In the genomic region with DNA sequence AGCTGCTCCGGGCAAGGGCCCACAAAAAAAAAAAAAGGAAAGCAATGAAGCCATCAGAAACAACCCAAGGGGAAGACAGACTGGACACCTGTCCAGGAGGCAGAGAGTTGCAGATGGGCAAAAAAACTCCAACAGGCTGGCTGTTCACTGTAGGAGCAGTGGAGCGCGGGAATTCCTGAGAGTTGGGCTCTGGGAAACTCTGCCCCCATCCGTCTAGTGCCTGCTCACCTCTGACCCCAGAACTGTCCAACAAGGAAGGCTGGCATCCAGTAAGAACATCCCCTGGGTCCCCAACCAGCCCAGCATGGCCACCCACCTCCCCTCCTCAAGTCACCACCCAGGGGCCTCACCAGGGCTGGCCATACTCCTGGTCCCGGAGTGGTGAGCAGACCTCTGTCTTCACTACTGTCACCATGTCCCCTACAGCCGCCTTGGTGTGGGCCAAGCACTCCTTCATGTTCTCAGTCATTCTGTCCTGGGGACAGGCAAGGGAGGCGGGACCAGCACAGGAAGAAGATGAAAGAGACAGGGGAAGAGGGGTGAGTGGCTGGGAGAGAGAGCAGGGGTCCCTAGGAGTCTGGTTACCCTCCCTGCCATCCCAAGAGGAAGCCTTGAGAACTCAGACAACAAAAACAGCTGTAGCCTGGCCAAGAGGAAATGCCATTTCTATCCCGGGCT, we compare ENCODE assay signal across 8 mouse cellular contexts. TPM values are rescaled to one million over a fixed set of nuclear protein-coding genes. Genes with fewer than 3 reads are reported as not detected.
DNase-seq lines count a peak whose midpoint lies in the region; ATAC-seq lines count a peak whose summit lies in the region.

No protein-coding gene starts in this region.

- 62% methylated on average over 8 of the region's 8 CpGs for WGBS in heart, embryonic 11.5 days (ENCODE audit: insufficient replicate concordance)
- 54% methylated on average over 8 of the region's 8 CpGs for WGBS in embryonic facial prominence, embryonic 10.5 days
- WGBS in intestine, embryonic 16.5 days: 66% methylated on average over 8 of the region's 8 CpGs
- WGBS in midbrain, embryonic 11.5 days: 55% methylated on average over 8 of the region's 8 CpGs

- H3K27me3 ChIP-seq in heart, embryonic 11.5 days (ENCODE audit: control insufficient read depth, insufficient read depth, low read length): no peaks in the 10 kb centered on the region
- peaks cover 11% of the 10 kb centered on the region; the same call in 1 of the 2 replicates for H3K27me3 ChIP-seq in embryonic facial prominence, embryonic 10.5 days (replicated peaks; ENCODE audit: low read depth, poor library complexity, severe bottlenecking)
- H3K27me3 ChIP-seq in intestine, embryonic 16.5 days (replicated peaks; ENCODE audit: control insufficient read depth, insufficient read depth, low read length): no peaks in the 10 kb centered on the region
- no peaks in the 10 kb centered on the region for H3K27me3 ChIP-seq in midbrain, embryonic 11.5 days (ENCODE audit: control insufficient read depth, insufficient read depth, low read length)

- DNase-seq in heart, postnatal 25 days (ENCODE audit: low spot score): no peak
- peak; percentile 33 for DNase-seq in embryonic facial prominence, embryonic 10.5 days (ENCODE audit: low spot score)
- DNase-seq in midbrain, embryonic 11.5 days (ENCODE audit: low spot score, missing footprints): no peak
- DNase-seq in left cerebral cortex, postnatal 10 days (ENCODE audit: extremely low spot score in 1 of 2, low spot score in 2 of 2): no peak
- DNase-seq in gastrocnemius, postnatal 10 days: no peak

- peak overlapping the region; percentile 69 for H3K4me3 ChIP-seq in heart, embryonic 11.5 days (ENCODE audit: low read depth, low read length)
- peak overlapping the region; percentile 77 for H3K4me3 ChIP-seq in embryonic facial prominence, embryonic 10.5 days
- H3K4me3 ChIP-seq in intestine, embryonic 16.5 days (ENCODE audit: low read length): peak overlapping the region; percentile 65
- H3K4me3 ChIP-seq in midbrain, embryonic 11.5 days (ENCODE audit: low read depth, low read length): no peak overlapping the region

- 0 out of 2 replicates have a peak, but pooled peaks have one; percentile 5 for ATAC-seq in heart, embryonic 11.5 days (replicated peaks; ENCODE audit: insufficient number of reproducible peaks, low FRiP score, low TSS enrichment)
- peak; percentile 3; the same call in 1 of the 2 replicates for ATAC-seq in intestine, embryonic 16.5 days
- ATAC-seq in midbrain, embryonic 11.5 days (ENCODE audit: low FRiP score): no peak; the same call in 1 of the 2 replicates
- ATAC-seq in monocyte, adult 5-6 weeks (replicated peaks; ENCODE audit: insufficient number of reproducible peaks, low FRiP score, low TSS enrichment, poor library complexity, severe bottlenecking): no peak

- no peaks in the 10 kb centered on the region for H3K9me3 ChIP-seq in heart, embryonic 11.5 days (replicated peaks; ENCODE audit: control insufficient read depth, low read length)
- H3K9me3 ChIP-seq in embryonic facial prominence, embryonic 10.5 days: no peaks in the 10 kb centered on the region
- H3K9me3 ChIP-seq in intestine, embryonic 16.5 days (ENCODE audit: control insufficient read depth, low read length): no peaks in the 10 kb centered on the region
- H3K9me3 ChIP-seq in midbrain, embryonic 11.5 days (ENCODE audit: control insufficient read depth, low read length): no peaks in the 10 kb centered on the region

- H3K4me2 ChIP-seq in heart, embryonic 11.5 days: peak overlapping the region; percentile 96
- H3K4me2 ChIP-seq in intestine, embryonic 16.5 days (ENCODE audit: low read depth, low read length): peak overlapping the region; percentile 93
- peak overlapping the region; percentile 98; the same call in 1 of the 2 replicates for H3K4me2 ChIP-seq in midbrain, embryonic 11.5 days

- peaks cover 5% of the 10 kb centered on the region; the same call in 1 of the 2 replicates for H3K36me3 ChIP-seq in heart, embryonic 11.5 days (ENCODE audit: control insufficient read depth, insufficient read depth, low read length)
- H3K36me3 ChIP-seq in embryonic facial prominence, embryonic 10.5 days (replicated peaks): peaks cover 34% of the 10 kb centered on the region
- H3K36me3 ChIP-seq in intestine, embryonic 16.5 days (ENCODE audit: control insufficient read depth, insufficient read depth, low read length): peaks cover 11% of the 10 kb centered on the region
- H3K36me3 ChIP-seq in midbrain, embryonic 11.5 days (ENCODE audit: control insufficient read depth, insufficient read depth, low read length): no peaks in the 10 kb centered on the region

- H3K4me1 ChIP-seq in heart, embryonic 11.5 days (ENCODE audit: control insufficient read depth, insufficient read depth, low read length): peaks cover 17% of the 10 kb centered on the region
- H3K4me1 ChIP-seq in embryonic facial prominence, embryonic 10.5 days: peaks cover 32% of the 10 kb centered on the region
- peaks cover 26% of the 10 kb centered on the region for H3K4me1 ChIP-seq in intestine, embryonic 16.5 days (ENCODE audit: control insufficient read depth, insufficient read depth, low read length)
- peaks cover 11% of the 10 kb centered on the region for H3K4me1 ChIP-seq in midbrain, embryonic 11.5 days (ENCODE audit: control insufficient read depth, insufficient read depth, low read length)

- H3K27ac ChIP-seq in heart, embryonic 11.5 days (ENCODE audit: low read depth, low read length): peak overlapping the region; percentile 89
- H3K27ac ChIP-seq in embryonic facial prominence, embryonic 10.5 days (replicated peaks): peak overlapping the region; percentile 90
- H3K27ac ChIP-seq in intestine, embryonic 16.5 days (ENCODE audit: low read length): peak overlapping the region; percentile 92
- no peak overlapping the region for H3K27ac ChIP-seq in midbrain, embryonic 11.5 days (ENCODE audit: low read depth, low read length)

- intact Hi-C loops in heart, postnatal 25 days (cut with DNase I): no loop called here
- intact Hi-C loops in left cerebral cortex, postnatal 10 days (cut with DNase I): no loop called here

- peak overlapping the region; percentile 83 for H3K9ac ChIP-seq in heart, embryonic 11.5 days (ENCODE audit: low read depth, low read length)
- peak overlapping the region; percentile 82 for H3K9ac ChIP-seq in intestine, embryonic 16.5 days (ENCODE audit: low read depth, low read length)
- no peak overlapping the region for H3K9ac ChIP-seq in midbrain, embryonic 11.5 days (ENCODE audit: low read length)

RNA-seq across cellular contexts. Expression of gene Prdm11, which starts 32.4 kb away (rescaled TPM):
- polyA plus RNA-seq in heart, embryonic 11.5 days (2014; fragmentation: Nextera tagmentation; extraction: Ambion mirVana): 3.1 and 3.3 TPM in 2 replicates
- 10 to 100 TPM in 1 of 2 experiments, 1 to 10 TPM in 1; 9.5 to 10.3 TPM for total RNA-seq in heart, postnatal 25 days (2021)
- polyA plus RNA-seq in embryonic facial prominence, embryonic 10.5 days (2016; fragmentation: Nextera tagmentation; extraction: Ambion mirVana): 2.9 and 3.5 TPM in 2 replicates
- 7.1 and 7.3 TPM in 2 replicates for polyA plus RNA-seq in intestine, embryonic 16.5 days (2015; fragmentation: Nextera tagmentation; extraction: Ambion mirVana)
- 0.90 and 1.8 TPM in 2 replicates for polyA plus RNA-seq in midbrain, embryonic 11.5 days (2014; fragmentation: Nextera tagmentation; extraction: Ambion mirVana)
- 10 to 100 TPM; 23.2 to 28.4 TPM for total RNA-seq in left cerebral cortex, postnatal 10 days (2021)
- total RNA-seq in monocyte, adult 5-6 weeks (2017): 1.4 to 6.8 TPM (median 4.0 TPM) in 3 replicates
- 1 to 10 TPM; 3.2 to 3.4 TPM for total RNA-seq in gastrocnemius, postnatal 10 days (2021)

Comparison
In these comparisons a context has a peak if more than half of its experiments do, and no peak if none do; other contexts are left out.
1. ATAC-seq: peak in heart, embryonic 11.5 days (single experiment) and intestine, embryonic 16.5 days (single experiment); none in midbrain, embryonic 11.5 days (single experiment) and monocyte, adult 5-6 weeks (single experiment).
2. Peak in every context shown above with its lines, with median percentiles within 50 percentile points of each other: H3K4me2 ChIP-seq.